Mouse (Mus musculus) midbrain, embryonic 11.5 days (tissue): ENCODE results near the gene Plcg1. TPM values are rescaled to one million over a fixed set of nuclear protein-coding genes. Genes with fewer than 3 reads are reported as not detected.

Source experiments
- ATAC-seq: fragments of 200-750 bp; cut with Nextera tagmentation; 2 replicates; pipeline ENCODE4 v1.8.0; 2017; ENCODE audit warnings: moderate TSS enrichment, moderate library complexity; ENCODE audit not compliant: low FRiP score
- DNase-seq: peaks from one replicate; pipeline ENCODE4 v3.0.0; 2015; ENCODE audit warnings: low spot score; ENCODE audit errors: missing footprints
- H3K27ac ChIP-seq: fragments of 300-500 bp; sonication (generic); 2 replicates; pipeline ENCODE4 v1.5.1; 2014; ENCODE audit warnings: low read depth, low read length
- H3K27me3 ChIP-seq: fragments of 300-500 bp; sonication (generic); 2 replicates; pipeline ENCODE4 v1.6.1; 2014; ENCODE audit warnings: mild to moderate bottlenecking, low read length, moderate library complexity, mixed read lengths; ENCODE audit not compliant: control insufficient read depth, insufficient read depth
- H3K36me3 ChIP-seq: fragments of 300-500 bp; sonication (generic); 2 replicates; pipeline ENCODE4 v1.6.1; 2014; ENCODE audit warnings: mild to moderate bottlenecking, low read length, moderate library complexity, mixed read lengths; ENCODE audit not compliant: control insufficient read depth, insufficient read depth
- H3K4me1 ChIP-seq: fragments of 300-500 bp; sonication (generic); 2 replicates; pipeline ENCODE4 v1.6.1; 2014; ENCODE audit warnings: low read length; ENCODE audit not compliant: control insufficient read depth, insufficient read depth
- H3K4me2 ChIP-seq: fragments of 300-500 bp; sonication (generic); 2 replicates; pipeline ENCODE4 v1.6.1; 2014; ENCODE audit warnings: mild to moderate bottlenecking, moderate library complexity
- H3K4me3 ChIP-seq: fragments of 300-500 bp; sonication (generic); 2 replicates; pipeline ENCODE4 v1.5.1; 2014; ENCODE audit warnings: low read depth, low read length
- H3K9ac ChIP-seq: fragments of 300-500 bp; sonication (generic); 2 replicates; pipeline ENCODE4 v1.6.1; 2014; ENCODE audit warnings: low read length
- H3K9me3 ChIP-seq: fragments of 300-500 bp; sonication (generic); 2 replicates; pipeline ENCODE4 v1.6.1; 2016; ENCODE audit warnings: low read length; ENCODE audit not compliant: control insufficient read depth
- WGBS: fragments of 180-500 bp; shearing (Covaris S2); extraction: QIAGEN DNeasy Blood & Tissue Kit; methylation state at CpG from one replicate; pipeline ENCODE4 v1.1.7; 2014; 5-methylcytosine and 5-hydroxymethylcytosine counted together
- polyA plus RNA-seq: library from polyadenylated mRNA; unstranded; fragments of >200 nt; fragmentation: Nextera tagmentation; extraction: Ambion mirVana; gene quantifications from 2 replicates; pipeline ENCODE4 v1.2.1, GENCODE M21; 2014

The Plcg1 gene
- polyA plus RNA-seq, 1 experiment from 2014 or later, result 64.0 TPM

- Histone ChIP-seq H3K4me1 (no peaks in the 10 kb centered on the region), H3K27me3 (no peaks in the 10 kb centered on the region), H3K4me2 (no peak overlapping the region), H3K27ac (no peak overlapping the region), H3K9me3 (no peaks in the 10 kb centered on the region), H3K4me3 (no peak overlapping the region), H3K36me3 (peaks cover 23% of the 10 kb centered on the region), H3K9ac (no peak overlapping the region)
- WGBS, result 89% methylated on average over 3 of the region's 3 CpGs
- no peak for DNase-seq
- ATAC-seq, result no peak
Observed at GRCm38 (mm10) chr2:160763816-160764215, 32.7 kb downstream of the Plcg1 start.

DNA sequence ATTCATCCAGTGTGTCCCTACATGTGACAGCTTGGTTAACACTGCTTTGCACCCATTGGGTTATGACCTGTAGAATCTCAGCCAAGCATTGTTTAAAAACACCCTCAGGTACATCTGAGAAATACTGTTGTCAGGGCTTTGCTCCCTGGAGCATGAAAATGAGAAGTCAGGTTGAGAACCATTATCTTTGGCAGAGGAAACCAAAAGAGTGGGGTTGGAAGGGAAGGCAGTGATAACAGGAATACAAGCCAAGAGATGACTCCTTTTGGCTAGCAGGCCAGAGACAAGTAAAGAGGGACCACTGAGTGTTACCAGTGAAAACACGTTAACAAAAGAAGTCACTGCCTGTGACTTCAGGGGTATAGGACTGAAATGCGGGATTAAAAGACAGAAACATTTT, 33.3 kb downstream of the Plcg1 start:
- H3K4me3 ChIP-seq, result no peak overlapping the region
- H3K27me3 ChIP-seq, result no peaks in the 10 kb centered on the region
- no peak overlapping the region for H3K9ac ChIP-seq
- H3K4me2 ChIP-seq, result no peak overlapping the region
- H3K4me1 ChIP-seq, result no peaks in the 10 kb centered on the region
- no peak overlapping the region for H3K27ac ChIP-seq
- peaks cover 21% of the 10 kb centered on the region for H3K36me3 ChIP-seq
- no peak for DNase-seq
- 95% methylated on average over 2 of the region's 2 CpGs for WGBS
- ATAC-seq, result no peak
- no peaks in the 10 kb centered on the region for H3K9me3 ChIP-seq

GRCm38 (mm10) chr2:160765096-160765495, 34.0 kb downstream of the Plcg1 start:
- H3K27ac ChIP-seq, result no peak overlapping the region
- DNase-seq (peak; percentile 62), ATAC-seq (no peak)
- H3K4me3 ChIP-seq, result no peak overlapping the region
- WGBS, result 79% methylated on average over 3 of the region's 3 CpGs
- no peaks in the 10 kb centered on the region for H3K9me3 ChIP-seq
- no peak overlapping the region for H3K9ac ChIP-seq
- no peaks in the 10 kb centered on the region for H3K4me1 ChIP-seq
- no peaks in the 10 kb centered on the region for H3K27me3 ChIP-seq
- no peak overlapping the region for H3K4me2 ChIP-seq
- H3K36me3 ChIP-seq, result peaks cover 16% of the 10 kb centered on the region; the same call in 1 of the 2 replicates

DNA sequence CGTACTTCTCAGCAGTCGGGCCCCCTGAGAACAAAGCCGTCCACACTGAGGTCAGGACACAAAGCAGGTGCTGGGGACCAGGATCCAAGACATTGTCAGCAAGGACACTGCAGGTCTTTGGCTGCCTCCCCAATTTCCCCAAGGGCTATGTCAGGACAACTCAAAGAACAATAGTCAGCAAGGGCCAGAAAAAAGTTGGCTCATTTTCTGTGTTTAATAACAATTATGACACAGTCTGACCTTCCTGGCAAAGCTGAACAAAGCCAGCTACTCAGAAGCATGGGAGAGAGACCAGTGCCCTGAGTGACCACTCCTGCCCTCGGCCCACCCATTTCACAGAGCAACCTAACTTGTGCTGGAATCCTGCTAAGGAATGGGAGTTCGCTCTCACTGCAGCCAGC, 35.3 kb downstream of the Plcg1 start:
- WGBS, result 87% methylated on average over 5 of the region's 5 CpGs
- Histone ChIP-seq H3K4me3 (no peak overlapping the region), H3K4me1 (no peaks in the 10 kb centered on the region), H3K27ac (no peak overlapping the region), H3K27me3 (no peaks in the 10 kb centered on the region), H3K4me2 (no peak overlapping the region), H3K9me3 (no peaks in the 10 kb centered on the region), H3K9ac (no peak overlapping the region), H3K36me3 (peaks cover 9% of the 10 kb centered on the region; the same call in 1 of the 2 replicates)
- peak; percentile 84 for DNase-seq
- ATAC-seq, result no peak

GRCm38 (mm10) chr2:160767201-160767600, 36.1 kb downstream of the Plcg1 start:
- Histone ChIP-seq H3K4me2 (no peak overlapping the region), H3K9ac (no peak overlapping the region), H3K9me3 (no peaks in the 10 kb centered on the region), H3K27me3 (no peaks in the 10 kb centered on the region), H3K4me1 (no peaks in the 10 kb centered on the region), H3K36me3 (peaks cover 5% of the 10 kb centered on the region; the same call in 1 of the 2 replicates), H3K4me3 (no peak overlapping the region), H3K27ac (no peak overlapping the region)
- ATAC-seq, result no peak
- 91% methylated on average over 2 of the region's 2 CpGs for WGBS
- DNase-seq, result no peak

GRCm38 (mm10) chr2:160768097-160768695, 37.1 kb downstream of the Plcg1 start:
- ATAC-seq, result no peak
- H3K36me3 ChIP-seq, result peaks cover 2% of the 10 kb centered on the region; the same call in 1 of the 2 replicates
- no peaks in the 10 kb centered on the region for H3K27me3 ChIP-seq
- WGBS, result 84% methylated on average over 4 of the region's 4 CpGs
- H3K9ac ChIP-seq, result no peak overlapping the region
- no peak overlapping the region for H3K27ac ChIP-seq
- no peaks in the 10 kb centered on the region for H3K9me3 ChIP-seq
- peak; percentile 82 for DNase-seq
- no peaks in the 10 kb centered on the region for H3K4me1 ChIP-seq
- H3K4me3 ChIP-seq, result no peak overlapping the region
- no peak overlapping the region for H3K4me2 ChIP-seq

DNA sequence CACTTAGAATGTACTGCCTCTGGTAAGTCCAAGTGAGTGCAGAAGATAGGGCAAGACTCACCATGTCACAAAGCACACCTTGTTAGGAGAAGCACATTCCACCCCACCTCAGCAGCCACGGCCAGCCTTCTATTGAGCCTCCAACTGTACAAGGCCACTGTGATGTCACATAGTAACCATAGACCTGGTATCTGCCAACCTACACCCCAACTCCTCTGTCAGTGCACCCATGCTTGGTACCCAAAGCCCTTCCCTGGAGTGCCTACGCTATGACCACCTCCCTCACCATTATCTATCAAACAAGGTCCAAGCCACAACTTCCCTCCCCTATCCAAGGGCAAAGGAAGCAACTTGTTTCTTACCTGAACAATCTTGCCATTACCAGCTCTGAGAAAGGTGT, 37.9 kb downstream of the Plcg1 start:
- H3K4me3 ChIP-seq, result no peak overlapping the region
- WGBS, result 86% methylated on average over 2 of the region's 2 CpGs
- no peaks in the 10 kb centered on the region for H3K9me3 ChIP-seq

GRCm38 (mm10) chr2:160770409-160770808, 39.3 kb downstream of the Plcg1 start:
- Histone ChIP-seq H3K27me3 (no peaks in the 10 kb centered on the region), H3K4me1 (no peaks in the 10 kb centered on the region), H3K36me3 (no peaks in the 10 kb centered on the region), H3K9me3 (no peaks in the 10 kb centered on the region), H3K4me2 (no peak overlapping the region), H3K4me3 (no peak overlapping the region), H3K9ac (no peak overlapping the region), H3K27ac (no peak overlapping the region)
- ATAC-seq (no peak), DNase-seq (peak; percentile 54)

More for the DNA sequence above, 37.9 kb downstream of the Plcg1 start:
- Histone ChIP-seq H3K9ac (no peak overlapping the region), H3K4me2 (no peak overlapping the region), H3K36me3 (no peaks in the 10 kb centered on the region; the same call in 1 of the 2 replicates), H3K27ac (no peak overlapping the region), H3K4me1 (no peaks in the 10 kb centered on the region), H3K27me3 (no peaks in the 10 kb centered on the region)
- no peak for DNase-seq
- ATAC-seq, result no peak

DNA sequence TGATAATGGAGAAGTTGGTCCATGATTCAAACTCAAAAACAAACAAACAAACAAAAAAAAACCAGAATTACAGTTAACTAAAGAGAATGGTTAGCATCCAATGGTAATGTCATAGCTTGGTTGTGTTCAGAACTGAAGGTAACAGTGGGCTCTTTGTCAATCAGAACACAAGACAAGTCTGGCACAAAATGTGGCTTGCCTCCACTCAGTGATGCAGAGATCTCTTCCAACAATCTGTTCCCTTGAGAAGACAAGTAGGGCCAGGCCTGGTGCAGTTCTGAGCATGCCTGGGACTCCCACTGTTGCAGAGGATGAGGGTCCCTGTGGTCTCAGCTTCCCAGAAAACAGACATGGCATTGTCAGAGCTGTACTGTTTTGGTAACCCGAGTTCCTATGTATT, 39.8 kb downstream of the Plcg1 start:
- Histone ChIP-seq H3K27me3 (no peaks in the 10 kb centered on the region), H3K4me1 (no peaks in the 10 kb centered on the region), H3K27ac (no peak overlapping the region), H3K4me3 (no peak overlapping the region), H3K9ac (no peak overlapping the region), H3K9me3 (no peaks in the 10 kb centered on the region), H3K4me2 (no peak overlapping the region), H3K36me3 (no peaks in the 10 kb centered on the region)
- peak; percentile 62 for DNase-seq
- WGBS, result 94% methylated on average over 1 of the region's 1 CpGs
- no peak for ATAC-seq
